Mouse (Mus musculus) brain, embryonic 14.5 days (tissue): ENCODE results near the gene Otc. TPM values are rescaled to one million over a fixed set of nuclear protein-coding genes. Genes with fewer than 3 reads are reported as not detected.

ENCODE experiments used
- DNase-seq: peaks from one replicate; pipeline ENCODE4 v3.0.0-alpha.2; 2011; ENCODE audit warnings: low read depth
- CTCF ChIP-seq: fragments of 200-500 bp; IDR thresholded peaks from 2 replicates; pipeline ENCODE4 v1.5.1; 2012; ENCODE audit warnings: inconsistent platforms, mild to moderate bottlenecking, moderate library complexity, borderline replicate concordance; ENCODE audit not compliant: insufficient read depth, insufficient read length; ENCODE audit errors: extremely low read depth
- POLR2A ChIP-seq: fragments of 200-500 bp; IDR thresholded peaks from 2 replicates; pipeline ENCODE4 v1.6.1; 2012; ENCODE audit warnings: mild to moderate bottlenecking, inconsistent platforms, borderline replicate concordance; ENCODE audit not compliant: poor library complexity, insufficient read depth, insufficient read length, severe bottlenecking; ENCODE audit errors: extremely low read depth
- polyA plus RNA-seq: library from polyadenylated mRNA; depleted of rRNA; stranded (reverse); fragments of >200 nt; gene quantifications from 2 replicates; pipeline ENCODE4 v1.2.3, GENCODE M21; 2012; rRNA removed

The Otc gene
- polyA plus RNA-seq, 1 experiment, result 0.03 TPM

- no peak for TF ChIP-seq POLR2A
- peak; percentile 93 for DNase-seq
Observed at GRCm38 (mm10) chrX:10268761-10269437, 16.8 kb downstream of the Otc start.

DNA sequence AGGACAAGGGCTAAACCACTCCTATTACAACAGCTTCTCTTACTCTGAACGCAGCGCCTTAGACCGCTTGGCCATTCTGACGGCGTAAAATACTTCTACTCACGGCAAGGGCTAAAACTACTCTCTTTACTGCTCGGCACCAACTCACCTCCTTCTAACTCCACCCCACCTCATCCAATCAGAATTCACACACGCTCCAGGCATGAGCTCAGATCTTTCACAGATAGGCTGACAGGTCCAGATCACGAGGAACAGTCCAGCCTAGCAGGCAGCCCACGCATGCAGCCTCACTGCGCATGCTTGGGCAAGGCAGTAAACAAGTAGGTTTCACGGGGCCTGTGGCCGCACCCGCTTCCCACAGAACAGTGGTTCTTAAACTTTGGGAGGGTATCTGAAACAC lies 45.2 kb downstream of the Otc start:
- TF ChIP-seq POLR2A, result no peak
- no peak for TF ChIP-seq CTCF
- DNase-seq, result no peak

GRCm38 (mm10) chrX:10318176-10318575 lies 66.1 kb downstream of the Otc start:
- TF ChIP-seq CTCF, result no peak
- no peak for TF ChIP-seq POLR2A
- DNase-seq, result no peak

DNA sequence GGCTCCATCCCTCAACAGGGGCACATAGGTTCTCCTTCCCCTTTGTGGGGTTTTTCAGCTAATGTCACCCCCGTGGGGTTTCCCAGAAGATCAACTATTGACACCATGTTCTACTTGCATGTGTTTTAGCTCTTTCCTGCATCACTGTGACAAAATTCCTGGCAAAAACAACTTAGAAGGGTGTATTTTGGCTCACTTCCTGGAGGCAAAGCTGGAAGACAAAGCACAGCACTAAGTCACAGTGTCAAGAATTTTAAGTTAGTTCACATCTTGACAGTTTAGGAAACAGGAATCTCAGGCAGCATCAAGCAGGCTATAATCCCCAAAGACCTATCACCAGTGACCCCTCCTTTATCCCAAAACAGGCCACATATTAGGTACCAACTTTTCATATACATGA lies 78.1 kb downstream of the Otc start:
- DNase-seq, result peak; percentile 4
- TF ChIP-seq CTCF (no peak), POLR2A (no peak)

- no peak for TF ChIP-seq POLR2A
- no peak for TF ChIP-seq CTCF
- no peak for DNase-seq
Observed at GRCm38 (mm10) chrX:10331749-10332148, 79.6 kb downstream of the Otc start.

DNA sequence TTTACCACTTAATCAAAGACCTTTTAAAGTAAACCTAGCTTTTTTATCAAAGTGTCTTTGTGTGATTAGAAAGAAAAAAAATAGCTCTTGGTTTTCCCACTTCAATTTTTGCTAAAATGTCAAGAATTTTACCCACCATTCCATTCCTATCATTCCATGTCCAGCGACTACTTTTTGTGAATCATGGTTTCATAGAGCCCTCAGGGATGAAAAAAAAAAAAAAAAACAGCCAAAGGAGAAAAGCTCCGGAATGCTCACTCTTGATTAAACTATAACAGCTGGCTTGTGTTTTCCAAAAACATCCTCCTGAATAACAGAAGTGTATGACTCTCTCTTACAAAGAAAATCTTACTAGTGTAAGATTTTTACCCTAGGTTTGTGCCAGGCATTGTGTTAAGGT lies 84.7 kb downstream of the Otc start:
- TF ChIP-seq CTCF, result no peak
- TF ChIP-seq POLR2A, result no peak

DNA sequence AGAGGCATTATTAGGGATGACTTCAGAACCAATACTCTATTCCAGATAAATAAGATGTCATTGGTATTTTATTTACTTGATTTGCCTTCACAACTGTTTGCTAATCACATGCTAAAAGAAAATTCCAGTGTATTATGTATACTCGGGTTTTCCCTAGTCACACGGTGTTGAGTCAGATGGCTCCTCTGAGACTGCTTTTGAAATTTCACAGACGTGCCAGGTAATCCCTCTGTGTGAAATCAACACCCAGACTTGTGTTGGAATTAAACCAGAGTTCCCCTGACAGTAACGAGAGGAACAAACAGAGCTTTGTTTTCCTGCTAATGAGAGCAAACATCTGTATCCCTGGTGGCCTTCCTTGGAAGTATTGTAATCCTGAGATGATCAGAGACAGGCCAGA lies 103.8 kb downstream of the Otc start:
- DNase-seq, result peak; percentile 3
- TF ChIP-seq POLR2A (no peak), CTCF (no peak)

More for the DNA sequence above, 84.7 kb downstream of the Otc start:
- no peak for DNase-seq

Other genes starting within 250 kb of the Otc start
- 4.3 and 5.0 TPM in 2 replicates for gene Srpx, start 134.6 kb upstream of the Otc start, polyA plus RNA-seq
- 22.7 and 24.5 TPM in 2 replicates for gene Rpgr, start 35.4 kb upstream of the Otc start, polyA plus RNA-seq
- 230 and 262 TPM in 2 replicates for gene Tspan7, start 232.9 kb downstream of the Otc start, polyA plus RNA-seq